Mouse (Mus musculus): ENCODE data around the gene Mfsd9. TPM values are rescaled to one million over a fixed set of nuclear protein-coding genes. Genes with fewer than 3 reads are reported as not detected.

Gene Mfsd9
- total RNA-seq, 2 experiments from 2014 or later: 3.3 to 5.5 TPM

Other genes starting within 250 kb of the Mfsd9 start
- gene Slc9a4, start 210.6 kb downstream of the Mfsd9 start, total RNA-seq (2021): not detected
- 1 to 10 TPM in 1 of 2 experiments, under 1 TPM in 1; 0.48 to 2.2 TPM for gene Slc9a2, start 110.1 kb downstream of the Mfsd9 start, total RNA-seq (2021)
- gene Tmem182, start 14.9 kb upstream of the Mfsd9 start, total RNA-seq (2021): 10 to 100 TPM in 1 of 2 experiments, 1 to 10 TPM in 1; 7.2 to 25.0 TPM

Measured in adrenal gland, postnatal 10 days (tissue).